Mouse (Mus musculus) ES-E14 (cell line): ENCODE data around the gene Dpm3. TPM values are rescaled to one million over a fixed set of nuclear protein-coding genes. Genes with fewer than 3 reads are reported as not detected.

Source experiments
- DNase-seq: peaks from one replicate; pipeline ENCODE4 v3.0.0-alpha.2; 2013; ENCODE audit warnings: low read depth, low spot score
- H3K27ac ChIP-seq: 2 replicates; pipeline ENCODE4 v1.5.1; 2012; ENCODE audit warnings: low read depth, mild to moderate bottlenecking, low read length, moderate library complexity, mixed read lengths; ENCODE audit not compliant: poor library complexity, insufficient read depth, severe bottlenecking
- H3K36me3 ChIP-seq: 2 replicates; pipeline ENCODE4 v1.6.1; 2012; ENCODE audit warnings: mild to moderate bottlenecking, low read length, moderate library complexity, mixed read lengths; ENCODE audit not compliant: control insufficient read depth, poor library complexity, insufficient read depth, severe bottlenecking
- H3K4me1 ChIP-seq, 2 experiments: fragments of 150-350 bp in 1 of 2; sonication (generic) in 1 of 2; 2 replicates each; pipeline ENCODE4 v1.6.1; 2012; ENCODE audit warnings: low read length in 2 of 2, mild to moderate bottlenecking in 1 of 2, mixed read lengths in 1 of 2; ENCODE audit not compliant: control insufficient read depth in 2 of 2, insufficient read depth in 2 of 2, poor library complexity in 1 of 2
- H3K4me3 ChIP-seq, 2 experiments: fragments of 150-350 bp in 1 of 2; sonication (generic) in 1 of 2; 2 replicates each; pipeline ENCODE4 v1.5.1; 2012; ENCODE audit warnings: low read length in 2 of 2, low read depth in 1 of 2, mild to moderate bottlenecking in 1 of 2, mixed read lengths in 1 of 2; ENCODE audit not compliant: insufficient read depth in 1 of 2, poor library complexity in 1 of 2, severe bottlenecking in 1 of 2
- H3K9ac ChIP-seq: 2 replicates; pipeline ENCODE4 v1.6.1; 2012; ENCODE audit warnings: low read depth, mild to moderate bottlenecking, low read length, mixed read lengths; ENCODE audit not compliant: poor library complexity, insufficient read depth, severe bottlenecking
- H3K9me3 ChIP-seq: fragments of 150-350 bp; sonication (generic); 2 replicates; pipeline ENCODE4 v1.6.1; 2012; ENCODE audit warnings: low read depth, mild to moderate bottlenecking, low read length; ENCODE audit not compliant: control insufficient read depth, insufficient read depth
- CHD2 ChIP-seq: IDR thresholded peaks from 2 replicates; pipeline ENCODE4 v1.6.1; 2014; ENCODE audit warnings: mild to moderate bottlenecking, low read depth, low read length, inconsistent platforms
- HCFC1 ChIP-seq: IDR thresholded peaks from 2 replicates; pipeline ENCODE4 v1.6.1; 2012; ENCODE audit warnings: low read length, inconsistent platforms, borderline replicate concordance; ENCODE audit not compliant: insufficient read depth
- MAFK ChIP-seq: IDR thresholded peaks from 2 replicates; pipeline ENCODE4 v1.6.1; 2014; ENCODE audit warnings: mild to moderate bottlenecking, low read depth, low read length, inconsistent platforms; ENCODE audit not compliant: insufficient read depth
- ZC3H11A ChIP-seq: IDR thresholded peaks from 2 replicates; pipeline ENCODE4 v1.6.1; 2012; ENCODE audit warnings: low read depth, mild to moderate bottlenecking, inconsistent platforms, low read length, borderline replicate concordance
- ZNF384 ChIP-seq: IDR thresholded peaks from 2 replicates; pipeline ENCODE4 v1.6.1; 2012; ENCODE audit warnings: low read depth, low read length, inconsistent platforms
- in situ Hi-C, 2 experiments: fragments of 600-800 bp; cut with MboI; formaldehyde crosslinking; loops; one replicate each; pipeline ENCODE4 v1.15.1; 2025; ENCODE audit warnings: low sequenced_read_pairs in 2 of 2, inconsistent platforms in 1 of 2; ENCODE audit not compliant: unreplicated experiment in 2 of 2
- total RNA-seq: library from RNA; depleted of rRNA; stranded (reverse); fragments of 300-350 nt; gene quantifications from 2 replicates; pipeline ENCODE4 v1.2.3, GENCODE M21; 2012

The Dpm3 gene
- total RNA-seq, 1 experiment: 207 TPM

GRCm38 (mm10) chr3:89228180-89228549 is 31.0 kb upstream of the Dpm3 start:
- TF ChIP-seq MAFK (no peak), ZNF384 (no peak), CHD2 (no peak), HCFC1 (0 out of 2 replicates have a peak, but pooled peaks have one; percentile 41), ZC3H11A (no peak)
- in situ Hi-C loops: no loop called here
- Histone ChIP-seq H3K27ac (peak overlapping the region; percentile 62; the same call in 1 of the 2 replicates), H3K4me3 (peak overlapping the region; percentile 47 to 77), H3K36me3 (0 out of 2 replicates have a peak, but pooled peaks cover 4% of the 10 kb centered on the region), H3K9me3 (no peaks in the 10 kb centered on the region), H3K4me1 (peaks cover 13 to 39% of the 10 kb centered on the region in 2 experiments), H3K9ac (peak overlapping the region; percentile 39; the same call in 1 of the 2 replicates)
- DNase-seq: peak; percentile 83

GRCm38 (mm10) chr3:89228836-89229235 is 30.3 kb upstream of the Dpm3 start, which contains the start of gene Muc1:
Muc1 (plus strand) TSS chr3:89229057.
- peak within 1 kb of the TSS; percentile 47 to 77 for H3K4me3 ChIP-seq
- no peaks in the 10 kb centered on the region for H3K9me3 ChIP-seq
- peak within 1 kb of the TSS; percentile 39; the same call in 1 of the 2 replicates for H3K9ac ChIP-seq
- in situ Hi-C loops: no loop called here
- no peak for TF ChIP-seq ZNF384
- no peak for TF ChIP-seq HCFC1
- TF ChIP-seq MAFK: no peak
- TF ChIP-seq CHD2: no peak
- TF ChIP-seq ZC3H11A: no peak
- 0 out of 2 replicates have a peak, but pooled peaks cover 3% of the 10 kb centered on the region for H3K36me3 ChIP-seq
- H3K4me1 ChIP-seq: peaks cover 14 to 39% of the 10 kb centered on the region in 2 experiments
- peak within 1 kb of the TSS; percentile 62; the same call in 1 of the 2 replicates for H3K27ac ChIP-seq
- no peak for DNase-seq

GRCm38 (mm10) chr3:89229276-89229675 is 29.9 kb upstream of the Dpm3 start:
- no peak for TF ChIP-seq CHD2
- no peak for TF ChIP-seq ZC3H11A
- TF ChIP-seq HCFC1: no peak
- TF ChIP-seq MAFK: no peak
- TF ChIP-seq ZNF384: no peak
- DNase-seq: no peak
- Histone ChIP-seq H3K4me3 (no peak overlapping the region), H3K9ac (no peak overlapping the region), H3K9me3 (no peaks in the 10 kb centered on the region), H3K36me3 (0 out of 2 replicates have a peak, but pooled peaks cover under 1% of the 10 kb centered on the region), H3K27ac (no peak overlapping the region), H3K4me1 (peaks cover 15 to 36% of the 10 kb centered on the region in 2 experiments)
- in situ Hi-C loops: no loop called here

- Histone ChIP-seq H3K27ac (no peak overlapping the region), H3K9me3 (no peaks in the 10 kb centered on the region), H3K36me3 (no peaks in the 10 kb centered on the region), H3K4me1 (peaks cover 9 to 29% of the 10 kb centered on the region in 2 experiments; a peak in 3 of 4 replicates), H3K9ac (no peak overlapping the region), H3K4me3 (no peak overlapping the region)
- TF ChIP-seq CHD2 (no peak), HCFC1 (no peak), MAFK (no peak), ZNF384 (no peak), ZC3H11A (no peak)
- no peak for DNase-seq
- in situ Hi-C loops: no loop called here
Measured at GRCm38 (mm10) chr3:89230561-89230960, 28.6 kb upstream of the Dpm3 start.
